Mouse (Mus musculus) right cerebral cortex, postnatal 25 days (tissue): ENCODE measurements around the gene Gmpr.

Source experiments
- DNase-seq: peaks from one replicate; pipeline ENCODE4 v3.0.0; 2022

Gene Gmpr

DNA sequence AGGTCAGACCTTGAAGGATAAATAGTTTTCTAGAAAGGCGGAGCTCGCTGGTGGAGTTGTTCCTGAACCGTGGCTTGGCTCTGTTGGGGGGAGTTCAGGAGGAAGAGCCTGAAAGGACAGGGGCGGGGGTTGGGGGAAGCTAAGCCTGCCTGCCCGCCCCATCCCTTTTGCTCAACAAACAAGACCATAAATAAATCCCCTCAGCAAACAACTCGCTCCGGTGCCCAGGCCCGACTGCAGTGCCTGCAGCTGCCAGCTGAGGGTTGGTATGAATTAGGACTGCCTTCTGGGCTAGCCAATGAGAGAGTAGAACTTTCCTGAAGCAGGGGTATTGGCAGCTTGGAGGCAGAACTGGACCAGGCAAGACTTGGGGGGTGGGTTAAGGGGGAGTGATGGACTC lies 1.3 kb downstream of the Gmpr start:
- DNase-seq = peak; percentile 65

DNA sequence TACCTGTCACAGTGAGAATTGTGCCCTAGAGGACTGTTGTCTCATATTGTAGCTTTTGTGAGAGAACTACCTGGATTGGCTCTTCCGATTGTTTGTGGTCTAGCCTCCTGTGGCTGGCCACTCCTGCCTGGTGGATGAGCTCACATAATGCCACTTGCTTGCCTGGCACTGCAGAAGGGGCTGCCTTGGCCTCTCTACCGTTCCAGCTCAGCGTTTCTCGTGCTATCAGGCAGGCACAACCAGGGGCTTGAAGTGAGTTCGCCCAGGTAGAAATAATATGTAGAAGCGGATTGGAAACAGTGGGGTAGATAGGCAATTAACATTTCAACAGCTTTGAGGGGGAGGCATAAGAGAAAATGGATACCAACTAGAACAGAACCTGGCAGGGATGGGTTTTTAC lies 2.1 kb downstream of the Gmpr start:
- DNase-seq = no peak

DNA sequence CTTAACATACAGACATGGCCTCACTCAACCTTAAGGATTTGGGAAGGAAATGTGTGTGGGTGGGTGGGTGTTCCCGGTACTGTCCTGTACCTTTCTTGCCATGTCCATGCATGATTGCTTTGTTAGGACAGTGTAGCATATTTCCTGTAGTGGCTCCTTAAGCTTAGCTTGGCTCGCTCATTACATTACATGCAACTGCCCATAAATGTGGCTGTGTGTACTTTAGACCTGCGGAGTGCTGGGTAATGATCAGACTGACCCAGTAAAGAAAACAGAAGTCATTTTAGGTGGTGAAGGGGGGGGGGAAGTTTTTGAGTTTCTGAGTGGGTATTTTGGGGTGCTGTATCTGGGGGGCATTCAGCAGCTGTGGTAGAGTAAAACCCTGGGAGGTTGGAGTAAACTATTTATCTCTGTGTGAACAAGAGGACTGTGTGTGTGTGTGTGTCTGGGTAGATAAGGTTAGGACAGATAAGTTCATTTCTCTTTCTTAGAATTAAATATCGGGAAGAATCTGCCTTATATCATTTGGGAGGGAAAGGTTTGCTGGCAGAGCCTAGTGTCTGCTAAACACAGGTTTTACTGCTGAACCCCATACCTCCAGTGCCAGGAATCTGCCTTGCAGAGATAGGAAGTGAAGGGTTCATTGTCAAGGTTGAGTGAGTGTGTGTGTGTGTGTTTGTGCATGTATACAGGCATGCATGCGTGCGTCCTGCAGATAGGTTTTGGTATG lies 4.6 kb downstream of the Gmpr start:
- no peak for DNase-seq

GRCm38 (mm10) chr13:45512531-45512930 lies 5.3 kb downstream of the Gmpr start:
- no peak for DNase-seq

- no peak for DNase-seq
These were observed 6.1 kb downstream of the Gmpr start for GRCm38 (mm10) chr13:45513009-45513984.

- DNase-seq = no peak
These were observed 6.9 kb downstream of the Gmpr start for GRCm38 (mm10) chr13:45514115-45514514.

- no peak for DNase-seq
These were observed 7.7 kb downstream of the Gmpr start for GRCm38 (mm10) chr13:45514832-45515422.

DNA sequence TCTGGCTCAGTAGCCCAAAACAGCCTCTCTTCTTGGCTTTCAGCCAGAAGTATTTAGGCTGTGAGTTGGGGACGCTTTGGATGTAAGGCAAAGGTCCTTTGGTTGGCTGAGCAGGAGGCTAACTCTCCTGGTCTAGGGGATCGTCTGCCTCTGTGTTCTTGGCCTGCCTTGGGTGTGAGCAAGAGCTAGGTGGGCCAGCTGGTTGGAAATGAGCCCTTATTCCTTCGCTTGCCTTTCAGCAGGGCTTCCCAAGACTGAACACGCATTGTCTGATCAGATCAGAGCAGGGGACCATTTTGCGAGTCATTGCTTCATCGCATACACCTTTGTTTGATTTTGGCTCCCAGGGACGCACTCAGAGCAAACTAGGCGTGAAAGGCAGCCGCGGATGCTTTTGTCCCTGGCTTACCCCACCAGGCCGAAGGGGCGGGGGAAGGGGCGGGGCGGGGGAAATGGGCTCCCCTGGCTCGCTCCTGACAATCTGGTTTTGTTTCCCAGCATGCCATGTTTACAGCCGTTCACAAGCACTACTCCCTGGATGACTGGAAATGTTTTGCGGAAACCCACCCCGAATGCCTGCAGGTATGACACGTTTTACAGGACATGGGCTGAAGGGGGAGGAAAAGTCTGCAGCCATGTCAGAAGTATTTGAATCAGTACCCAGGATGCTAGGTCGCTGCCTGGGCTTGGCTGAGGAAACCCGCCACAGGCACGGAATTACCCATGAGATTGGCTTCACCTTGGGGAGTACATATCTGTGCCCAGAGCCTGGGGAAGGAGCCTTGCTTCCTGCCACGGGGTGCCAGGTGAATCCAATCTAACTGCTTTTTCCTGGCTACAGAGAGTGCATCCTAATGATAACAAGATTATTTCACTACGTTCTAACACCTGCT lies 9.5 kb downstream of the Gmpr start:
- no peak for DNase-seq

- no peak for DNase-seq
These were observed 17.1 kb downstream of the Gmpr start for GRCm38 (mm10) chr13:45524305-45524704.

- DNase-seq = no peak
These were observed 17.7 kb downstream of the Gmpr start for GRCm38 (mm10) chr13:45524791-45525435.

DNA sequence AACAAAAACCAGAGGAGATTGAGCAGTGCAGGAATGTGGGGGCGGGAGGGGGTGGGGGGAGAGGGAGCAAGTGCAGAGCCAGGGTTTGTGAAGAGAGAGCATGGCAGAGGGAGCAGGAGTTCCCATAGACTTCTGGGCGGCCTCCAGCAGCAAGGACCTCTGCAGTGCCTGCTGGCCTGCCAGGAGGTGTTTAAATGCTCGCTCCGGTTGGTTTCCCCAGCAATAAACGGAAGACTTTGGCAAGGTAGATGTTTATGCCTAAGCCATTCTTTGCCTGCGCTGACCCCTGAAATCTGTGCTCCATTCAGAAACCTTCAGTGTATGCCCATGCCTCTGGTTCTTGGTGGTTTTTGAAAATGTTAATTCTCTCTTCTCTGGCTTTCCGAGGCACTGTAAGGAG lies 19.0 kb downstream of the Gmpr start:
- no peak for DNase-seq

DNA sequence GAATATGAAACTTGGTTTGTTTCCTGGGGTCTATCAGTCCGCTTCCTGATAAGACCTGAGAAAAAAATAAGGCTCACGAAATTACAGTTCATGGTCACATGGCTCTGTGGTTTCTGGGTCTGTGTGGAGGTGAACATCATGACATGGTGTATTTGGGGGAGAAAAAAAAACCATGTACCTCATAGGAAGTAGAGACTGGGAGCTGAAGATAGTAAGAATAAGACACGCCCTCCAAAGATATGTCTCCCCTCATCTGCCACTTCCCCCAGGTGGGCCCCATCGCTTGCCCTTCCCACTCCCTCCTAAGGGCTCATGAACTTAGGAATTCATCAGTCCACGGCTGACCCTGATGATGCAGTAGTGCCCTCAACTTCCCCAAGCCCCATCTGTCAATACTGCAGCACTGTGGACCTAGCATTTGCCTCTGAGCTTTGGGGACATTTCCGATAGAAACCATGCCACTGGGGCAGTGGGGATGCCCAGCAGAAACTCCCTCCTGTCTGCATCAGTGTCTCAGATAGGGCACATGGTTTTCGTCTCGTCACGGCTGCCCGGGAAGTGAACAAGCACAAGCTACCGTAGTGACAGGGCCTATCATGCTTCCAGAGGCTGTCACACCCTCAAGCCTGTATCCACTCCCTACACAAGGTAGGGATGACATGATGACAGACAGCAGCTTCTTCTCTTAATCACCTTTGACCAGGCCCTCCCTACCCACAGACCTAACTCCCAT lies 20.2 kb downstream of the Gmpr start:
- no peak for DNase-seq

- DNase-seq = no peak
These were observed 21.5 kb downstream of the Gmpr start for GRCm38 (mm10) chr13:45528787-45529186.

DNA sequence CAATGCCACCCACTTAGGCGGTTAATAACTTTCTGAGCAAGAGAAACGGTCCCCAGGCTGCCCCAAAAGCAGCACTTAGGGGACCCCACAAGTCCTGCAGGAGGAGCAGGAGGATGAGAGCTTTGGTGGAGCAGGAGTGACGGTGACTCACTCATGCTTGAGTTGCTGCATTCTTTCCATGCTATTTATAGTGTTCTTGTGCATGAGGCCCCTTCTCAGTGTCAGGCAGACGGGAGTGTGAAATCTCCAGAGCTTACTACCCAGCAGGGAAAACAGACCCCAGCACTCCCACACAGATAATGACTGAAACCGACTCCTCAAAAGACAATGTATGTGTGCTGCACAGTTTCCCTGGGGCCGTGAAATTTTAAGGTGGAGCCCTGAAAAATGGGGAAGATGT lies 23.5 kb downstream of the Gmpr start:
- peak; percentile 51 for DNase-seq

DNA sequence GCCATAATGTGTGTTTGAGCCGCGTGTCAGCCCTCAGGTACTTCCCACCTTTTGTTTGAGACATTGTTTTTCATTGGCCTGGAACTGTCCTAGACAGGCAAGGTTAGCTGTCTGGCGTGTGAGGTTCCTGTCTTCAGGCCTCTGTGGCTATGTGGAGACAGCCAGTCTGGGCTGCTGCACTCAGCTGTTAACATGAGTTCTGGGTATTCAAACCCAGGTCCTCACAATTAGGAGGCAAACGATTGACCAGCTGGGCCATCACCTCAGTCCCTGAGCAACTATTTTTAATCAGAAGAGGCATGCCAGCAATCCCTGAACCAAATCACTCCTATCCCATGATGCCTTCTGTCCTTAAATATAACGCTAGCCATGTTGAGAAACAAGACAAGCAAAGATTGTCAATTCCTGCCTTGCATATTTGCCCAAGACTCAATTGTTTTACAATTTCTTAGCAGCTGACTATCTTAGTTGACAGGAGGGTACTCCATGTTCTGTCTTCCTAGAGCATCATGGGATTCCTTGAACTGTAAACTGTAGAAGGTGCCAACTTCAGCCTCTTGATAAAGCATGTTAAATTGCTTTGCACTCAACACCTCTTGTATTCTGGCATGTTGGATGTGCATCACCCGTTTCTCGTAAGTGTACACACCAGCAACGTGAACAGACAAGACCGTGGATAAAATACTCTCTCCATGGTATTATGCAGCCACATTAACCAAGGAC lies 28.6 kb downstream of the Gmpr start:
- DNase-seq = no peak

DNA sequence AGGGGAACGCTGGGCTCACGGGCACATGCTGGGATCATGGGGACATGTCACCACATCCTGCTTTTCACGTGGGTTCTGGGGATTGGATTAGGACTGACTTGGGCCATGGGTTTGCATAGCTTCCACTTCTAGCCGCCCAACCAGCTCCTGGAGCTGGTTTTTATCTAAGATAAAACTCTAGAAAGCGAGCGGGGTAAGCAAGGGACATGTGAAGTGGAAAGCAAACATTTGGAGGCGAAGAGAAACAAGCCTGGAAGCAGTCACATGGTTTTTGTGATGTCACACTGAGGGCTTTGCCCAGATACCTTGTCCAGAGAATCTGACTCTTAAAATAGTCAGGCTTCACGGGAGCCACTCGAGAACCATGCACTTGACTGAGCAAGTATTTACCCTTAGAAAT lies 29.9 kb downstream of the Gmpr start:
- no peak for DNase-seq

DNA sequence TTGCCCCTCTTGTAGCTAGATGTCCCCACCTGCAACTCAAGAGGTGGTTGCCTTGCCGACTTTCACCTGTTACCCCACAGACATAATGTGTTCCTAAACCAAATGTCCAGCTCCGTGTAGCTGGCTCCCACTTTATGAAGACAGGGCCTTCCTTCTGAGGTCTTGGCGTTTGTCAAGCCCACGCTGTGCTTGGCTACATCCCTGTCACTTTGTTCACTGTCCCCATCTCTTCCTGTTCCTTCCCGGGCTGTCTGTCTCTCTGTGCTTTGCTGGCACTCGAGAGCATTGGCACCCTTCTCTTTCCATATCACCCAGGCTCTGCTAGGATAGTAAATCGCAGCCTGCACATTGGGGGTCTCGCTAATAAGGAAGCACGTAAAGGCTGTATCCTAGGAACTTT lies 30.8 kb downstream of the Gmpr start:
- no peak for DNase-seq

DNA sequence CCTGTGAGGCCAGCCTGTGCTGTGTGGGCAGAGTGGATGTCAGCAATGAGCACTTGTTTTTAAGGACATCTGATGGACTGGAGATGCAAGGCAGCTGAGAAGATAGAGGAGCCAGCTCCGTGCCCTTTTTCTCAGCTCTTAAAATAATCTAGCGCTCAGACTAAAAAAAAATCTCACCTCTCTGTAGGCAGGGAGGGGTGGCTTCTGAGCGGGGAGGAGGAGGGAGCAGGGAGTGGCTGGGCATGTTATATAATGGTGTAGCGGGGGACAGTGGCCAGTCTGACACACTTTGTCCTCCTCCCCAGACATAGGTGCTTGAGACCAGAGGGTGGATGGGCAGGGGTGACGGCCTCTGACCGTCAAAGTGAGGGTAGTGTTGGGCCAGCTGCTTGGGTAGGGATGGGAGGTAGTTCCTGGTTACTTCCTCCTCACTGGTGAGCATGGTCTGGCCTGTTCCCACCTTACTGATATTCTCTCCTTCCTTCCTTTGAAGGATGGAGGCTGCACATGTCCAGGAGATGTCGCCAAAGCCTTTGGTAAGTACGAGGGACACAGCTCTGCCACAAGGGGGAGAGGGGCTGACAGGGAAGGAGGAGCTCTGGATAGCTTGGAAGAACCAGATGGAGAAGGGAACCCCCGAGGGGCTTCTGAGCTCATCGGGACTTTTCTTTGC lies 31.4 kb downstream of the Gmpr start:
- DNase-seq = peak; percentile 81

DNA sequence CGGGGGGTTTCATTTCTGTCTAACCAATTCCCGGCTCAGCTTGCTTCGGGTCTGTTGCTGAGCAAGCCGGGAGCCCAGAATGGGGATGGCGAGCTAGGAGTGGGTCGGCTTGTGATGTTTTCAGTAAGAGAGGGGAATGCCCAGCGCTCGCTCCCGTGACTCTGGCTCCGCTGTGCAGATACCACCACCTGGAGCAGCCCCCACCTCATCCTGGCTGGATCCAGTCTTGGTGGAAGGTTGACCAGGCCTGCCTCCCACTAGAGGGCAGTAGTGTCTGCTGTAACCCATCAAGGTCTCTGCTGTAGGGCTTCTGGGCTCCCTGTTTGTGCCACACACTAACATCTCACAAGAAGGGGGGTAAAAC lies 31.9 kb downstream of the Gmpr start:
- peak; percentile 75 for DNase-seq

GRCm38 (mm10) chr13:45545974-45546373 lies 38.7 kb downstream of the Gmpr start:
- no peak for DNase-seq
